Mouse (Mus musculus): ENCODE data around the gene Blvrb.

GRCm38 (mm10) chr7:27437544-27437943 lies 10.2 kb upstream of the Blvrb start:
- TF ChIP-seq CTCF (IDR thresholded peaks at IDR 0.05; ENCODE audit: low read depth) (peak; percentile 71), EP300 (optimal IDR thresholded peaks at IDR 0.05) (no peak)

Data from stomach, postnatal 0 days (tissue).